Mouse (Mus musculus): ENCODE results near the gene Sec1.

GRCm38 (mm10) chr7:45641391-45642040 is 52.7 kb downstream of the Sec1 start:
- TF ChIP-seq CTCF (IDR thresholded peaks at IDR 0.05; ENCODE audit: extremely low read depth, insufficient read length, insufficient replicate concordance, low read depth, low read length) (no peak), POLR2A (IDR thresholded peaks at IDR 0.05; ENCODE audit: low read depth, low read length) (no peak)
